Mouse (Mus musculus): ENCODE data around the gene Tnfsf12.

DNA sequence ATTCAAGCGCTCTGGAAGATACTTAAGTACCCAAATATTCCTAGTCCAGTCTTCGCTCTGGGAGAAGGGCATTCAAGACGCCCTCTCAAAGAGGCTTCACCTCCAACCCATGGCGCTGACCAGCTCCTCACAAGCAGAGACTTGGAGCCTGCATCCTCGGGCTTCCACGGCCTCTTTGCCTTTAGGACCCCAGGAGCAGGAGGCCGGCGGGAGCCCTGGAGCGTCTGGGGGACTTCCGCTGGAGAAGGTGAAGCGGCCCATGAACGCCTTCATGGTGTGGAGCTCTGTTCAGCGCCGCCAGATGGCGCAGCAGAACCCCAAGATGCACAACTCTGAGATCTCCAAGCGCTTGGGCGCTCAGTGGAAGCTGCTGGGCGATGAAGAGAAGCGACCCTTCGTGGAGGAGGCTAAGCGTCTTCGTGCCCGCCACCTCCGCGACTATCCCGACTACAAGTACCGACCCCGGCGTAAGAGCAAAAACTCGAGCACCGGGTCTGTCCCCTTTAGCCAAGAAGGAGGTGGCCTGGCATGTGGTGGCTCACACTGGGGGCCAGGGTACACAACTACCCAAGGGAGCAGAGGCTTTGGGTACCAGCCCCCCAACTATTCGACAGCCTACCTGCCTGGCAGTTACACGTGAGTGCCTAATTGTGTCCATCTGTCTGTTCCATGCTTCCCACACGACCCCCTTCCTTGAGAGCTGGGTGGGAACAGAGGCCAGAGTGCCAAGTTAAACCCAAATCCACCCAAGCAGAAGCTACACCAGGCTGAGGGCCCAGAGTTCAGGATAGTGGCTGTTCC is 40.2 kb downstream of the Tnfsf12 start, which contains the start of gene Sox15:
- TF ChIP-seq POLR2A (IDR thresholded peaks at IDR 0.05; ENCODE audit: control insufficient read depth, extremely low read depth, insufficient read depth, low read length, poor library complexity) (no peak), CTCF (IDR thresholded peaks at IDR 0.05; ENCODE audit: borderline replicate concordance, control insufficient read depth, extremely low read depth, insufficient read depth, low read length, poor library complexity) (peak; percentile 72; the same call in 1 of the 2 replicates)
